In genomic region chr17:55960791-55961190, GRCm38 (mm10) we compare ENCODE assay signal across 22 mouse cellular contexts. TPM values are rescaled to one million over a fixed set of nuclear protein-coding genes. Genes with fewer than 3 reads are reported as not detected.
DNase-seq lines count a peak whose midpoint lies in the region; ATAC-seq and TF ChIP-seq lines count a peak whose summit lies in the region.
"Had no signal": no experiment of that assay in that cellular context is flagged by ENCODE, and none has a peak within 500 bp of the region (broad histone marks: within the 10 kb centered on the region; RNA-seq: fewer than 3 reads in every experiment).

No protein-coding gene starts in this region.

- H3K4me2 ChIP-seq in hindbrain, embryonic 11.5 days (replicated peaks; ENCODE audit: low read depth, low read length): no peak overlapping the region
- H3K4me2 ChIP-seq in liver, embryonic 13.5 days: peak overlapping the region; percentile 83; the same call in 1 of the 2 replicates
- H3K4me2 ChIP-seq in liver, postnatal 0 days (ENCODE audit: low read depth, low read length): no peak overlapping the region

- no peak overlapping the region for H3K9ac ChIP-seq in hindbrain, embryonic 11.5 days (ENCODE audit: low read depth, low read length)
- peak overlapping the region; percentile 75; the same call in 1 of the 2 replicates for H3K9ac ChIP-seq in liver, embryonic 13.5 days
- H3K9ac ChIP-seq in liver, postnatal 0 days (replicated peaks): no peak overlapping the region

- no peak for TF ChIP-seq CTCF in liver, postnatal 0 days (IDR thresholded peaks at IDR 0.05; ENCODE audit: low read depth)

- TF ChIP-seq EP300 in liver, postnatal 0 days (IDR thresholded peaks at IDR 0.05; ENCODE audit: low read depth): no peak

- peaks cover 52% of the 10 kb centered on the region for H3K36me3 ChIP-seq in hindbrain, embryonic 10.5 days
- peaks cover 3% of the 10 kb centered on the region; the same call in 1 of the 2 replicates for H3K36me3 ChIP-seq in hindbrain, embryonic 11.5 days (ENCODE audit: control insufficient read depth, insufficient read depth, low read length)
- H3K36me3 ChIP-seq in liver, embryonic 13.5 days: peaks cover 45% of the 10 kb centered on the region
- H3K36me3 ChIP-seq in liver, postnatal 0 days (replicated peaks; ENCODE audit: insufficient read depth, low read length): peaks cover 23% of the 10 kb centered on the region
- peaks cover 50% of the 10 kb centered on the region for H3K36me3 ChIP-seq in limb, embryonic 10.5 days

- no peak for ATAC-seq in hindbrain, embryonic 11.5 days (ENCODE audit: low FRiP score)
- no peak for ATAC-seq in liver, embryonic 13.5 days (ENCODE audit: low read depth)
- ATAC-seq in liver, postnatal 0 days: no peak
- no peak for ATAC-seq in inflammation-experienced regulatory T-cells, adult 6 months
- ATAC-seq: forebrain, embryonic 16.5 days; intestine, embryonic 15.5 days; midbrain, embryonic 13.5 days; Patski had no signal

- no peak overlapping the region for H3K4me3 ChIP-seq in hindbrain, embryonic 10.5 days
- H3K4me3 ChIP-seq in hindbrain, embryonic 11.5 days (ENCODE audit: low read depth, low read length): no peak overlapping the region
- no peak overlapping the region for H3K4me3 ChIP-seq in liver, embryonic 13.5 days (replicated peaks)
- H3K4me3 ChIP-seq in liver, postnatal 0 days (ENCODE audit: low read depth, low read length): no peak overlapping the region
- H3K4me3 ChIP-seq in limb, embryonic 10.5 days: no peak overlapping the region
- H3K4me3 ChIP-seq: embryonic facial prominence, embryonic 12.5 days; hindbrain, embryonic 15.5 days; intestine, embryonic 15.5 days had no signal

- no peaks in the 10 kb centered on the region for H3K27me3 ChIP-seq in hindbrain, embryonic 10.5 days (ENCODE audit: insufficient read depth, poor library complexity, severe bottlenecking)
- H3K27me3 ChIP-seq in hindbrain, embryonic 11.5 days (ENCODE audit: control insufficient read depth, insufficient read depth, low read length): no peaks in the 10 kb centered on the region
- H3K27me3 ChIP-seq in liver, embryonic 13.5 days: no peaks in the 10 kb centered on the region
- no peaks in the 10 kb centered on the region for H3K27me3 ChIP-seq in liver, postnatal 0 days (ENCODE audit: insufficient read depth, low read length)
- H3K27me3 ChIP-seq in limb, embryonic 10.5 days (ENCODE audit: low read depth, poor library complexity, severe bottlenecking): no peaks in the 10 kb centered on the region
- H3K27me3 ChIP-seq: embryonic facial prominence, embryonic 12.5 days; hindbrain, embryonic 15.5 days; intestine, embryonic 15.5 days; liver, embryonic 15.5 days; midbrain, embryonic 13.5 days; neural tube, embryonic 13.5 days; Patski had no signal

- H3K9me3 ChIP-seq in hindbrain, embryonic 10.5 days: no peaks in the 10 kb centered on the region
- no peaks in the 10 kb centered on the region for H3K9me3 ChIP-seq in hindbrain, embryonic 11.5 days (ENCODE audit: control insufficient read depth, low read length)
- no peaks in the 10 kb centered on the region for H3K9me3 ChIP-seq in liver, embryonic 13.5 days (replicated peaks)
- no peaks in the 10 kb centered on the region for H3K9me3 ChIP-seq in liver, postnatal 0 days (ENCODE audit: low read length)
- H3K9me3 ChIP-seq in limb, embryonic 10.5 days (replicated peaks): no peaks in the 10 kb centered on the region
- H3K9me3 ChIP-seq: embryonic facial prominence, embryonic 12.5 days; hindbrain, embryonic 15.5 days; intestine, embryonic 15.5 days; liver, embryonic 15.5 days; midbrain, embryonic 13.5 days; neural tube, embryonic 13.5 days had no signal

- H3K27ac ChIP-seq in hindbrain, embryonic 10.5 days: no peak overlapping the region
- H3K27ac ChIP-seq in hindbrain, embryonic 11.5 days (ENCODE audit: low read depth, low read length): no peak overlapping the region
- H3K27ac ChIP-seq in liver, embryonic 13.5 days: no peak overlapping the region
- H3K27ac ChIP-seq in liver, postnatal 0 days (ENCODE audit: low read depth): no peak overlapping the region
- no peak overlapping the region for H3K27ac ChIP-seq in limb, embryonic 10.5 days
- H3K27ac ChIP-seq: hindbrain, embryonic 15.5 days; intestine, embryonic 15.5 days; liver, embryonic 15.5 days had no signal

- DNase-seq in cerebellum, adult 8-10 months: peak; percentile 36
- no peak for DNase-seq in cerebellum, postnatal 36 days
- DNase-seq in hindbrain, embryonic 10.5 days (ENCODE audit: low spot score): peak; percentile 0
- DNase-seq in hindbrain, embryonic 11.5 days (ENCODE audit: low spot score): no peak
- no peak for DNase-seq in liver, embryonic 13.5 days
- no peak for DNase-seq in liver, postnatal 0 days
- DNase-seq in limb, embryonic 10.5 days (ENCODE audit: low spot score): peak; percentile 26
- DNase-seq: adrenal gland, postnatal 10 days; embryo, embryonic 11 days; gastrocnemius, postnatal 10 days; heart, postnatal 4 days; kidney, adult 8-10 months; lung, postnatal 36 days had no signal

- H3K4me1 ChIP-seq in hindbrain, embryonic 10.5 days (replicated peaks): peaks cover 37% of the 10 kb centered on the region
- peaks cover 5% of the 10 kb centered on the region for H3K4me1 ChIP-seq in hindbrain, embryonic 11.5 days (replicated peaks; ENCODE audit: control insufficient read depth, insufficient read depth, low read length)
- peaks cover 55% of the 10 kb centered on the region for H3K4me1 ChIP-seq in liver, embryonic 13.5 days (replicated peaks)
- peaks cover 23% of the 10 kb centered on the region for H3K4me1 ChIP-seq in liver, postnatal 0 days (ENCODE audit: insufficient read depth)
- peaks cover 30% of the 10 kb centered on the region for H3K4me1 ChIP-seq in limb, embryonic 10.5 days

RNA-seq across cellular contexts. Expression of gene Yju2, which starts 1.9 kb away (rescaled TPM):
- polyA plus RNA-seq in hindbrain, embryonic 10.5 days (2016; fragmentation: Nextera tagmentation; extraction: Ambion mirVana): 28.5 and 31.3 TPM in 2 replicates
- polyA plus RNA-seq in hindbrain, embryonic 11.5 days (2014; fragmentation: Nextera tagmentation; extraction: Ambion mirVana): 21.3 and 22.4 TPM in 2 replicates
- polyA plus RNA-seq in liver, embryonic 13.5 days (2015; fragmentation: Nextera tagmentation; extraction: Ambion mirVana): 11.4 and 12.7 TPM in 2 replicates
- polyA plus RNA-seq in liver, postnatal 0 days (2015; fragmentation: Nextera tagmentation; extraction: Ambion mirVana): 6.3 and 7.1 TPM in 2 replicates
- 27.7 and 28.5 TPM in 2 replicates for polyA plus RNA-seq in limb, embryonic 10.5 days (2016; fragmentation: Nextera tagmentation; extraction: Ambion mirVana)
- polyA plus RNA-seq in inflammation-experienced regulatory T-cells, adult 6 months (2017; shearing (Covaris generic)): 10 to 100 TPM; 25.6 to 36.5 (median 33.0) TPM

RNA-seq across cellular contexts. Expression of gene Ebi3, which starts 8.4 kb away (rescaled TPM):
- polyA plus RNA-seq in hindbrain, embryonic 10.5 days (2016; fragmentation: Nextera tagmentation; extraction: Ambion mirVana): 1.9 and 2.8 TPM in 2 replicates
- polyA plus RNA-seq in hindbrain, embryonic 11.5 days (2014; fragmentation: Nextera tagmentation; extraction: Ambion mirVana): 2.2 and 3.1 TPM in 2 replicates
- polyA plus RNA-seq in liver, embryonic 13.5 days (2015; fragmentation: Nextera tagmentation; extraction: Ambion mirVana): 4.6 and 5.0 TPM in 2 replicates
- 10.0 and 10.5 TPM in 2 replicates for polyA plus RNA-seq in liver, postnatal 0 days (2015; fragmentation: Nextera tagmentation; extraction: Ambion mirVana)
- 0.90 and 1.1 TPM in 2 replicates for polyA plus RNA-seq in limb, embryonic 10.5 days (2016; fragmentation: Nextera tagmentation; extraction: Ambion mirVana)
- polyA plus RNA-seq in inflammation-experienced regulatory T-cells, adult 6 months (2017; shearing (Covaris generic)): 10 to 100 TPM; 50.3 to 70.8 (median 50.4) TPM
- polyA plus RNA-seq: Patski had no signal

RNA-seq across cellular contexts. Expression of gene Shd, which starts 9.5 kb away (rescaled TPM):
- 52.0 and 105 TPM in 2 replicates for polyA plus RNA-seq in hindbrain, embryonic 10.5 days (2016; fragmentation: Nextera tagmentation; extraction: Ambion mirVana)
- polyA plus RNA-seq in hindbrain, embryonic 11.5 days (2014; fragmentation: Nextera tagmentation; extraction: Ambion mirVana): 95.2 and 102 TPM in 2 replicates
- polyA plus RNA-seq in liver, embryonic 13.5 days (2015; fragmentation: Nextera tagmentation; extraction: Ambion mirVana): 0.22 and 0.34 TPM in 2 replicates
- 0.26 and 0.34 TPM in 2 replicates for polyA plus RNA-seq in liver, postnatal 0 days (2015; fragmentation: Nextera tagmentation; extraction: Ambion mirVana)
- polyA plus RNA-seq in limb, embryonic 10.5 days (2016; fragmentation: Nextera tagmentation; extraction: Ambion mirVana): 23.6 and 39.7 TPM in 2 replicates
- polyA plus RNA-seq in inflammation-experienced regulatory T-cells, adult 6 months (2017; shearing (Covaris generic)): under 1 TPM in 1 of 3 experiments, not detected in 2; 0.40 TPM
- polyA plus RNA-seq: Patski had no signal

RNA-seq across cellular contexts. Expression of gene Zfp119b, which starts 11.5 kb away (rescaled TPM):
- polyA plus RNA-seq in hindbrain, embryonic 10.5 days (2016; fragmentation: Nextera tagmentation; extraction: Ambion mirVana): 4.6 and 5.6 TPM in 2 replicates
- polyA plus RNA-seq in hindbrain, embryonic 11.5 days (2014; fragmentation: Nextera tagmentation; extraction: Ambion mirVana): 6.3 and 6.7 TPM in 2 replicates
- polyA plus RNA-seq in liver, embryonic 13.5 days (2015; fragmentation: Nextera tagmentation; extraction: Ambion mirVana): 2.4 and 2.6 TPM in 2 replicates
- 3.8 and 4.4 TPM in 2 replicates for polyA plus RNA-seq in liver, postnatal 0 days (2015; fragmentation: Nextera tagmentation; extraction: Ambion mirVana)
- 3.9 and 5.0 TPM in 2 replicates for polyA plus RNA-seq in limb, embryonic 10.5 days (2016; fragmentation: Nextera tagmentation; extraction: Ambion mirVana)
- 10 to 100 TPM in 2 of 3 experiments, 1 to 10 TPM in 1; 8.1 to 20.3 (median 17.7) TPM for polyA plus RNA-seq in inflammation-experienced regulatory T-cells, adult 6 months (2017; shearing (Covaris generic))

RNA-seq across cellular contexts. Expression of gene Fsd1, which starts 25.5 kb away (rescaled TPM):
- 67.6 and 99.5 TPM in 2 replicates for polyA plus RNA-seq in hindbrain, embryonic 10.5 days (2016; fragmentation: Nextera tagmentation; extraction: Ambion mirVana)
- 65.0 and 66.5 TPM in 2 replicates for polyA plus RNA-seq in hindbrain, embryonic 11.5 days (2014; fragmentation: Nextera tagmentation; extraction: Ambion mirVana)
- polyA plus RNA-seq in liver, embryonic 13.5 days (2015; fragmentation: Nextera tagmentation; extraction: Ambion mirVana): 0.56 and 0.69 TPM in 2 replicates
- polyA plus RNA-seq in liver, postnatal 0 days (2015; fragmentation: Nextera tagmentation; extraction: Ambion mirVana): not detected in 2 replicates
- 44.0 and 56.6 TPM in 2 replicates for polyA plus RNA-seq in limb, embryonic 10.5 days (2016; fragmentation: Nextera tagmentation; extraction: Ambion mirVana)
- under 1 TPM in 1 of 3 experiments, not detected in 2; 0.98 TPM for polyA plus RNA-seq in inflammation-experienced regulatory T-cells, adult 6 months (2017; shearing (Covaris generic))

Comparison
In these comparisons a context has a peak if more than half of its experiments do, and no peak if none do; other contexts are left out.
1. DNase-seq: peak in cerebellum, adult 8-10 months (single experiment), hindbrain, embryonic 10.5 days (single experiment) and limb, embryonic 10.5 days (single experiment); none in cerebellum, postnatal 36 days (0 of 2), hindbrain, embryonic 11.5 days (single experiment), liver, embryonic 13.5 days (single experiment) and liver, postnatal 0 days (single experiment).
2. RNA of gene Shd, which starts 9.5 kb away (polyA plus RNA-seq): 52.0 to 105 TPM in hindbrain, embryonic 10.5 days, 95.2 to 102 TPM in hindbrain, embryonic 11.5 days and 23.6 to 39.7 TPM in limb, embryonic 10.5 days; 0.26 to 0.34 TPM in liver, postnatal 0 days, 0.22 to 0.34 TPM in liver, embryonic 13.5 days and 0.40 TPM in inflammation-experienced regulatory T-cells, adult 6 months; every median in the first group is over 10 times any median in the second.